Comparison of ENCODE assay signal across 12 mouse cellular contexts in genomic region chr9:14668382-14668781, GRCm38 (mm10). TPM values are rescaled to one million over a fixed set of nuclear protein-coding genes. Genes with fewer than 3 reads are reported as not detected.
"Had no signal": no experiment of that assay in that cellular context is flagged by ENCODE, and none has a peak within 500 bp of the region (broad histone marks: within the 10 kb centered on the region; RNA-seq: fewer than 3 reads in every experiment).

No protein-coding gene starts in this region.

- H3K4me3 ChIP-seq: layer of hippocampus, adult 2 months; liver, embryonic 15.5 days; lung, embryonic 15.5 days; midbrain, embryonic 12.5 days; neural tube, embryonic 12.5 days had no signal

- DNase-seq: kidney, postnatal 36 days; left cerebral cortex, postnatal 4 days; lung, postnatal 14 days; thymus, postnatal 4 days had no signal

- H3K27ac ChIP-seq: kidney, postnatal 0 days; layer of hippocampus, adult 2 months; liver, embryonic 15.5 days; lung, embryonic 15.5 days; midbrain, embryonic 12.5 days; neural tube, embryonic 12.5 days; stomach, postnatal 0 days had no signal

RNA-seq across cellular contexts. Expression of gene Amotl1, which starts 23.5 kb away (rescaled TPM):
- total RNA-seq: megakaryocyte-erythroid progenitor cell, adult 5-6 weeks had no signal
